ENCODE assay signal across 10 mouse cellular contexts in the genomic region with DNA sequence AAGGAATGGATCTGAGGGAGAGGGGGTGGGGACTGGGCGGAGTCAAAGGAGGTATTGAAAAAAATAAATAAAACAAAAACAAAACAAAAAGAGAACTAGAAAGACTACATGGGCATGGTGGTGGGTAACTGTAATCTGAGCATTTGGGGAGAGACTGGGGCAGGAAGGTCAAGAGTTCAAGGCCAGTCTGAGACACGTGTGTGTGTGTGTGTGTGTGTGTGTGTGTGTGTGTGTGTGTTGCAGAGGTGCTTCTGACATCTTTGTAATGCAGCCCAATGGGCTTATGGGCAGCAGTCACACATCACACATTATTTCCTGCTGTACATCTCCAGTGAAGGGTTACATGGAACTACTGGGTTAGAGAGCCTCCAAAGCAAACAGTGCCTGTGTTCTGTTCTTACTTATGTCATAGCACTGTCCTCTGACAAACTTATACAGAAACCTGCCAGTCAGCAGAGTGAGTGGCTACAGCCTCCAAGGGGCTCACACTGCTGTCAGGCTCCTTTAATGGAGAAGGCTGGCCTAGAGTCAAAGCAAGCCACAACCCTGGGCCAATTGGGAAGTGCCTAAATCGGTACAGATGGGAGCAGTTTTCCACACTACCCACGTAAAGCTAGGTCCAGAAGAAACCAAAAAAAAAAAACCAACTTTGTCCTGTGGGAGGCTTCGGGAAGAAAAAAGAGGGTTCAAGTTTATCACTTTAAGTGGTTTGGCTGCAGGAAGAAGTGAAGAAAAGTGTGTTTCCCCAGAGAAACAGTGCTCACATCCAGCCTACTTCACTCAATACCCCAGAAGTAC. TPM values are rescaled to one million over a fixed set of nuclear protein-coding genes. Genes with fewer than 3 reads are reported as not detected.
DNase-seq lines count a peak whose midpoint lies in the region; ATAC-seq and TF ChIP-seq lines count a peak whose summit lies in the region.
"Had no signal": no experiment of that assay in that cellular context is flagged by ENCODE, and none has a peak within 500 bp of the region (broad histone marks: within the 10 kb centered on the region; RNA-seq: fewer than 3 reads in every experiment).

No protein-coding gene starts in this region.

- H3K36me3 ChIP-seq in limb, embryonic 10.5 days = no peaks in the 10 kb centered on the region
- H3K36me3 ChIP-seq in kidney, embryonic 14.5 days (ENCODE audit: control insufficient read depth, insufficient read depth, low read length) = peaks cover 7% of the 10 kb centered on the region; the same call in 1 of the 2 replicates

- DNase-seq in left cerebral cortex, adult 2 months (ENCODE audit: extremely low spot score in 1 of 2, low spot score in 2 of 2) = no peak
- DNase-seq in left cerebral cortex, adult 11 months (ENCODE audit: low spot score) = no peak
- DNase-seq in brain, embryonic 14.5 days (ENCODE audit: low read depth) = peak; percentile 11
- DNase-seq in cerebellum, postnatal 10 days = peak; percentile 81 to 85
- no peak for DNase-seq in limb, embryonic 10.5 days (ENCODE audit: low spot score)
- DNase-seq in layer of hippocampus, adult 8-10 months (ENCODE audit: low spot score in 2 of 2) = no peak
- DNase-seq: heart, adult 2 months had no signal

- H3K27ac ChIP-seq in left cerebral cortex, adult 2 months = peak overlapping the region; percentile 75
- H3K27ac ChIP-seq in limb, embryonic 10.5 days = 0 out of 2 replicates have a peak overlapping the region, but pooled peaks have one; percentile 19
- no peak overlapping the region for H3K27ac ChIP-seq in kidney, embryonic 14.5 days (ENCODE audit: low read depth, low read length)
- H3K27ac ChIP-seq: heart, adult 2 months; kidney, postnatal 0 days had no signal

- TF ChIP-seq CTCF in left cerebral cortex, adult 2 months (IDR thresholded peaks at IDR 0.05) = no peak
- no peak for TF ChIP-seq CTCF in brain, embryonic 14.5 days (IDR thresholded peaks at IDR 0.05; ENCODE audit: borderline replicate concordance, extremely low read depth, insufficient read depth, insufficient read length)

- no peaks in the 10 kb centered on the region for H3K9me3 ChIP-seq in limb, embryonic 10.5 days (replicated peaks)
- H3K9me3 ChIP-seq in kidney, embryonic 14.5 days (ENCODE audit: control insufficient read depth, low read length) = no peaks in the 10 kb centered on the region

- H3K4me1 ChIP-seq in limb, embryonic 10.5 days = peaks cover 38% of the 10 kb centered on the region
- 0 out of 2 replicates have a peak, but pooled peaks cover 3% of the 10 kb centered on the region for H3K4me1 ChIP-seq in kidney, embryonic 14.5 days (ENCODE audit: control insufficient read depth, insufficient read depth, low read length)

- ATAC-seq in kidney, embryonic 14.5 days (ENCODE audit: low FRiP score, low TSS enrichment) = no peak
- no peak for ATAC-seq in CD4-positive, CD25-positive, alpha-beta regulatory T cell, adult 4 months

- H3K9ac ChIP-seq in kidney, embryonic 14.5 days (ENCODE audit: low read depth, low read length) = no peak overlapping the region

- H3K4me2 ChIP-seq in kidney, embryonic 14.5 days (replicated peaks; ENCODE audit: low read depth, low read length) = no peak overlapping the region

- intact Hi-C loops in left cerebral cortex, adult 2 months (cut with DNase I) = loop anchor here (2.0 kb wide), 1 partner anchor 39 kb away; no protein-coding TSS in a partner anchor

- H3K4me3 ChIP-seq in left cerebral cortex, adult 2 months = no peak overlapping the region
- H3K4me3 ChIP-seq in limb, embryonic 10.5 days = no peak overlapping the region
- no peak overlapping the region for H3K4me3 ChIP-seq in kidney, embryonic 14.5 days (ENCODE audit: low read length)
- H3K4me3 ChIP-seq: heart, adult 2 months had no signal

- TF ChIP-seq POLR2A in brain, embryonic 14.5 days (IDR thresholded peaks at IDR 0.05; ENCODE audit: borderline replicate concordance, extremely low read depth, insufficient read depth, insufficient read length, poor library complexity, severe bottlenecking) = no peak

- 51% methylated on average over 5 of the region's 5 CpGs for whole genome bisulfite sequencing in limb, embryonic 10.5 days
- WGBS in kidney, embryonic 14.5 days = 45% methylated on average over 5 of the region's 5 CpGs

- H3K27me3 ChIP-seq in limb, embryonic 10.5 days (ENCODE audit: low read depth, poor library complexity, severe bottlenecking) = no peaks in the 10 kb centered on the region
- H3K27me3 ChIP-seq in kidney, embryonic 14.5 days (ENCODE audit: control insufficient read depth, insufficient read depth, low read length) = no peaks in the 10 kb centered on the region

RNA-seq across cellular contexts. Expression of a gene that starts 25.6 kb away (rescaled TPM):
- total RNA-seq in left cerebral cortex, adult 2 months (2021) = 10 to 100 TPM; 50.1 to 66.1 TPM
- 71.9 and 78.9 TPM in 2 replicates for polyA plus RNA-seq in brain, embryonic 14.5 days (2012; rRNA removed)
- polyA plus RNA-seq in limb, embryonic 10.5 days (2016; fragmentation: Nextera tagmentation; extraction: Ambion mirVana) = 56.2 and 56.6 TPM in 2 replicates
- polyA plus RNA-seq in kidney, embryonic 14.5 days (2014; fragmentation: Nextera tagmentation; extraction: Ambion mirVana) = 58.8 and 60.1 TPM in 2 replicates
- polyA plus RNA-seq in CD4-positive, CD25-positive, alpha-beta regulatory T cell, adult 4 months (2017; shearing (Covaris generic)) = 10 to 100 TPM; 20.7 to 28.6 TPM
- 100 to 1,000 TPM in 2 of 4 experiments, 10 to 100 TPM in 2; 84.3 to 119 (median 101) TPM for total RNA-seq in layer of hippocampus, adult 8-10 months (2022)

Comparison
In these comparisons a context has a peak if more than half of its experiments do, and no peak if none do; other contexts are left out.
1. DNase-seq: peak in brain, embryonic 14.5 days (single experiment) and cerebellum, postnatal 10 days (2 of 2); none in left cerebral cortex, adult 2 months (0 of 2), left cerebral cortex, adult 11 months (single experiment), limb, embryonic 10.5 days (single experiment) and layer of hippocampus, adult 8-10 months (0 of 2).